Mouse (Mus musculus) lung, embryonic 14.5 days (tissue): ENCODE data around the gene Dnah7b. TPM values are rescaled to one million over a fixed set of nuclear protein-coding genes. Genes with fewer than 3 reads are reported as not detected.
"Not testable (repeated sequence)": the region's sequence is repeated elsewhere in the genome, so short reads cannot be mapped to it uniquely, and the experiment has no call there.

Source experiments
- ATAC-seq: fragments of 200-750 bp; cut with Nextera tagmentation; 2 replicates; pipeline ENCODE4 v1.8.0; 2017; ENCODE audit warnings: mild to moderate bottlenecking, moderate TSS enrichment, moderate library complexity; ENCODE audit not compliant: insufficient read depth
- DNase-seq: peaks from one replicate; pipeline ENCODE4 v3.0.0-alpha.2; 2015
- H3K27ac ChIP-seq: fragments of 300-500 bp; sonication (generic); 2 replicates; pipeline ENCODE4 v1.5.1; 2014; ENCODE audit warnings: low read depth, mild to moderate bottlenecking, moderate library complexity
- H3K27me3 ChIP-seq: fragments of 300-500 bp; sonication (generic); 2 replicates; pipeline ENCODE4 v1.6.1; 2014; ENCODE audit warnings: low read length, control low read depth; ENCODE audit not compliant: insufficient read depth
- H3K36me3 ChIP-seq: fragments of 300-500 bp; sonication (generic); 2 replicates; pipeline ENCODE4 v1.6.1; 2014; ENCODE audit warnings: control low read depth; ENCODE audit not compliant: insufficient read depth
- H3K4me1 ChIP-seq: fragments of 300-500 bp; sonication (generic); 2 replicates; pipeline ENCODE4 v1.6.1; 2014; ENCODE audit warnings: antibody characterized with exemption, control low read depth; ENCODE audit not compliant: insufficient read depth
- H3K4me2 ChIP-seq: fragments of 300-500 bp; sonication (generic); 2 replicates; pipeline ENCODE4 v1.6.1; 2014; ENCODE audit warnings: mild to moderate bottlenecking
- H3K4me3 ChIP-seq: fragments of 300-500 bp; sonication (generic); 2 replicates; pipeline ENCODE4 v1.5.1; 2014; ENCODE audit warnings: low read depth, low read length
- H3K9ac ChIP-seq: fragments of 300-500 bp; sonication (generic); 2 replicates; pipeline ENCODE4 v1.6.1; 2014
- H3K9me3 ChIP-seq: fragments of 300-500 bp; sonication (generic); 2 replicates; pipeline ENCODE4 v1.6.1; 2016; ENCODE audit warnings: low read depth, low read length, control low read depth
- CTCF ChIP-seq: IDR thresholded peaks from 2 replicates; pipeline ENCODE4 v1.5.1; 2016; ENCODE audit warnings: antibody characterized with exemption, low read depth
- WGBS: fragments of 180-500 bp; shearing (Covaris S2); extraction: QIAGEN DNeasy Blood & Tissue Kit; methylation state at CpG from one replicate; pipeline ENCODE4 v1.1.7; 2014; 5-methylcytosine and 5-hydroxymethylcytosine counted together
- polyA plus RNA-seq: library from polyadenylated mRNA; unstranded; fragments of >200 nt; fragmentation: Nextera tagmentation; extraction: Ambion mirVana; gene quantifications from 2 replicates; pipeline ENCODE4 v1.2.1, GENCODE M21; 2014

The Dnah7b gene
- polyA plus RNA-seq, 1 experiment from 2014 or later = 3.2 TPM

DNA sequence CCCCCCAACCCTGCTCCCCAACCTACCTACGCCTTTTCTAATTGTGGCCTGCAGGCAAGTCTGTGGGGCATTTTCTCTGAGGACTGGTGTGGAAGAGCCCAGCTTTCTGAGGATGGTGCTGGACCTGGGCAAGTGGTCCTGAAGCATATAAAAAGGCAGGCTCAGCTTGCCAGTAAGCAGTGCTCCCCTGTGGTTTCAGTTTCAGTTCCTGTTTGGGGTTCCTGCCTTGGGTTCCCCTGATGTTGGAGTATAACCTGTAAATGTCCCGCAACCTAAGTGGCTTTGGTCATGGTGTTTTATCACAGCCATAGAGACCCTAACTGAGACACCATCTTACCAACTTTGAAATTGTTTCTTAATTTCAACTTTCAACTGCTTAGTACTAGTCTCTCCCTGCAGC, 11.8 kb downstream of the Dnah7b start:
- no peaks in the 10 kb centered on the region for H3K9me3 ChIP-seq
- no peak for TF ChIP-seq CTCF
- no peaks in the 10 kb centered on the region for H3K27me3 ChIP-seq
- H3K4me1 ChIP-seq = no peaks in the 10 kb centered on the region
- WGBS = 97% methylated on average over 2 of the region's 2 CpGs
- H3K9ac ChIP-seq = no peak overlapping the region
- DNase-seq = no peak
- no peaks in the 10 kb centered on the region for H3K36me3 ChIP-seq
- no peak for ATAC-seq
- no peak overlapping the region for H3K4me2 ChIP-seq
- H3K27ac ChIP-seq = no peak overlapping the region
- H3K4me3 ChIP-seq = no peak overlapping the region

GRCm38 (mm10) chr1:46100484-46100883, 34.4 kb downstream of the Dnah7b start:
- no peak overlapping the region for H3K9ac ChIP-seq
- ATAC-seq = no peak
- no peaks in the 10 kb centered on the region for H3K4me1 ChIP-seq
- no peaks in the 10 kb centered on the region for H3K9me3 ChIP-seq
- no peak for DNase-seq
- TF ChIP-seq CTCF = no peak
- H3K27me3 ChIP-seq = no peaks in the 10 kb centered on the region
- no peak overlapping the region for H3K4me3 ChIP-seq
- H3K4me2 ChIP-seq = no peak overlapping the region
- H3K27ac ChIP-seq = no peak overlapping the region
- no peaks in the 10 kb centered on the region for H3K36me3 ChIP-seq
- 49% methylated on average over 2 of the region's 2 CpGs for WGBS

GRCm38 (mm10) chr1:46112606-46113005, 46.5 kb downstream of the Dnah7b start:
- not testable (repeated sequence) for DNase-seq, H3K4me2 ChIP-seq, H3K4me1 ChIP-seq, ATAC-seq, H3K27ac ChIP-seq, H3K4me3 ChIP-seq, H3K27me3 ChIP-seq, H3K9me3 ChIP-seq, H3K36me3 ChIP-seq, H3K9ac ChIP-seq

- not testable (repeated sequence) for H3K4me3 ChIP-seq, H3K4me2 ChIP-seq, DNase-seq, H3K9ac ChIP-seq, H3K27me3 ChIP-seq, H3K9me3 ChIP-seq, ATAC-seq, H3K36me3 ChIP-seq, H3K27ac ChIP-seq, H3K4me1 ChIP-seq
- WGBS = 88% methylated on average over 2 of the region's 2 CpGs
Observed at GRCm38 (mm10) chr1:46117179-46117578, 51.1 kb downstream of the Dnah7b start.

DNA sequence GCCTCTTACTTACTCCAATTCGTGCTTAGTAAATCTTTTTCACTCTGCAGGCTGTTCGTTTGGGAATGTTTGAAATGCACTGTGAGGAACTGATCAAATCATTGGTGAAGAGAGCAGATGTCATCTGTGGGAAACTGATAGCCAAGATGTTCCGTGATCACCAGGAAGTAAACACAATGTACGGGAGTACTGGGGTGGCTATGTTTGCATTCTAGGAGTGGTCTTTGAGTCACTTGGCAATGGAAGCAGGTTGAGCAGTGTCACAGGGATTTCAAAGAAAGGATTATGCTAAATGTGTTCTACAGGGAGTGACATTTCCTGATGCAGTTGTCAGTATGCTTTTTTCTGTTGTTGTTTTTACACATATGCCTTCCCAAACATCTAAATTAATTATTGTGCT, 61.9 kb downstream of the Dnah7b start:
- Histone ChIP-seq H3K9ac (no peak overlapping the region), H3K4me3 (no peak overlapping the region), H3K9me3 (no peaks in the 10 kb centered on the region), H3K36me3 (no peaks in the 10 kb centered on the region), H3K4me2 (no peak overlapping the region), H3K27ac (no peak overlapping the region), H3K27me3 (no peaks in the 10 kb centered on the region), H3K4me1 (no peaks in the 10 kb centered on the region)
- 45% methylated on average over 4 of the region's 4 CpGs for WGBS
- DNase-seq (no peak), ATAC-seq (no peak)
- TF ChIP-seq CTCF = no peak

GRCm38 (mm10) chr1:46196835-46197234, 130.7 kb downstream of the Dnah7b start:
- not testable (repeated sequence) for H3K36me3 ChIP-seq, H3K27me3 ChIP-seq, ATAC-seq, H3K4me1 ChIP-seq, H3K27ac ChIP-seq, H3K4me2 ChIP-seq, H3K9ac ChIP-seq, DNase-seq, H3K9me3 ChIP-seq, H3K4me3 ChIP-seq
- WGBS = 79% methylated on average over 2 of the region's 2 CpGs

- not testable (repeated sequence) for H3K4me1 ChIP-seq, H3K27me3 ChIP-seq, H3K9me3 ChIP-seq, H3K27ac ChIP-seq, DNase-seq, H3K9ac ChIP-seq, H3K36me3 ChIP-seq, H3K4me3 ChIP-seq, H3K4me2 ChIP-seq, ATAC-seq
- 90% methylated on average over 9 of the region's 9 CpGs for WGBS
Observed at GRCm38 (mm10) chr1:46201169-46201568, 135.1 kb downstream of the Dnah7b start.

DNA sequence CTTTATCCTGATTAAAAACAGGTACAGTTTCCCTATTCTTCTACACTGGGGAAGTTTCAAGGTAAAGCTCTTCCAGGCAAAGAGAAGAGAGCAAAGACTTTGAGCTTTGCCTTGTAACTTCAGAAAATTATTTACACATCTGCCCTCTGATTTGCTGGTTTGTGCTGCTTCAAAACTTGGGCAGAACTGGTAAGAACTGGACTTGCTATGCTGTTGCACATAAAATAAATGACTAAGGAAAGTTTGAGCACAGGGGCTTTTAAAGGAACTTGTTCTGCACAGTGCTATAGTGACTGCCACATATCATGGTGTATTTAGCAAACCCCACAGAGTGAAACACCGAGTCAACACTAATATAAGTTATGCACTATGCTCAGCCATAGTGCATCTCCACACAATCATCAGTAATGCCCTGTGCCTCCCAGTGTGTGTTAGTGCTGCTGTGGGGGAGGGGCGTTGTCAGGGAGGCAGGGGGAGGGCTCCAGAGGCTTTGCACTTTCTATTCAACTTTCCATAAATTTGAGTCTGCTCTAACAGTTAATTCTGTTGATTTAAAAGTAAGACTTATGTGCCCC, 144.0 kb downstream of the Dnah7b start:
- WGBS = 57% methylated on average over 2 of the region's 2 CpGs
- H3K27me3 ChIP-seq, H3K9ac ChIP-seq, H3K4me3 ChIP-seq, H3K4me2 ChIP-seq, H3K9me3 ChIP-seq, H3K27ac ChIP-seq, DNase-seq, ATAC-seq, H3K4me1 ChIP-seq, H3K36me3 ChIP-seq: not testable (repeated sequence)

DNA sequence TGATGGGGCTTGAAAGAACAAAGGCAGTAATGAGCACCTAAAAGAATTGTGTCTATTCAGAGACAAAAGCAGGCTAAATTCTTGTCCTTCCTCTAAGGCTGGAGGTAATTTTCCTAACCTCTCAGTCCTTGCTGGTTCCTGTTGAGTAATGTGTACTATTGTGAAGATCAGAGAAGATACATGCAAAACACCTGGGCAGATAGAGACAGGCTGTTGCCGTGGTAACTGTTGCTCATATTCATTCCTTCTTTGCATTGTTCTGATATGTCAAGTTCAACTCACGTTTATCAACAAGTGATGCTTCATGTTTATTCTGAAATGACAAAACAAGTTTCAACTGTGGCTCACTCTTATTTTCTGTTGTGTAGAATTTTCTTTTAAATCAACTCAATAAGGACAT, 156.6 kb downstream of the Dnah7b start:
- not testable (repeated sequence) for H3K9me3 ChIP-seq, H3K27ac ChIP-seq, DNase-seq, H3K4me3 ChIP-seq, H3K4me1 ChIP-seq, H3K9ac ChIP-seq, H3K36me3 ChIP-seq, H3K4me2 ChIP-seq, H3K27me3 ChIP-seq, ATAC-seq
- WGBS = 70% methylated on average over 2 of the region's 2 CpGs

DNA sequence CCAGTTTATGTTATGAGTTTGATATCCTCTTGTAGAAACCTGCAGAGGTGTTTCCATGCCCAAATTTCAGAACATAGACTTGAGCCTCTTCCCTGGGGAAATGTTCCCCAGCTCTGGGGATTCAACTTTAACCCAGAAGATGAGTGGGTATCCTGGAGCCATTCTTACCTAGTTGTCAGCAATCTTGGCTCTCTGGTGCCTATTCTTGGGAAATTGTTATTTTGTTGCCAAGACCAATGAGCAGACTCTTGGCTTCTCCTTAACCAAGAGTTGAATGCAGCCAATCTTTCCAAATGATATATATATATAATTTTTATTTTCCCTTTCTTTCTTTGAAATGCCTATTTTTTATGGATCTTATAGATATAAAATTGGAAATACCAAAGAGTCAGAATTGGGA, 160.0 kb downstream of the Dnah7b start:
- H3K4me1 ChIP-seq, H3K4me3 ChIP-seq, H3K27ac ChIP-seq, H3K36me3 ChIP-seq, ATAC-seq, H3K27me3 ChIP-seq, H3K4me2 ChIP-seq, DNase-seq, H3K9ac ChIP-seq, H3K9me3 ChIP-seq: not testable (repeated sequence)

DNA sequence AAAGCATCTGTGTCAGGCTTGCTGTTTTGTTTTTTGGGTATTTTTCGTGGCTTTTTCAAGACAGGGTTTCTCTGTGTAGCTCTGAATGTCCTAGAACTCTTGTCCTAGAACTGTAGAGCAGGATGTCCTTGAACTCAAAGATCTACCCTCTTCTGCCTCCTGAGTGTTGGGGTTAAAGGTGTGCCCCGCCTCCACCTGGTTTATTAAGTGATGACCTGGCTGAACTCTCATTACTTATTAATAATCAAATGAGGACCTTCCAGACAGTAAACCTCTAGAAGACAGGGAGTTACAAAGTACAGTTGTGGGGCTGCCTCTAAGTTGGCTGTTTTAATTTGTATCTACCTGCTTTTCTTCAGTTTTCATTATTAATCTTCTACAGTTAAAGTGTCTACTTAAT, 202.7 kb downstream of the Dnah7b start:
- not testable (repeated sequence) for H3K36me3 ChIP-seq, H3K9me3 ChIP-seq, ATAC-seq, H3K27me3 ChIP-seq, DNase-seq, H3K27ac ChIP-seq, H3K9ac ChIP-seq, H3K4me2 ChIP-seq, H3K4me1 ChIP-seq, H3K4me3 ChIP-seq
- WGBS = 76% methylated on average over 2 of the region's 2 CpGs
